ENCODE assay signal across 15 mouse cellular contexts in the genomic region with DNA sequence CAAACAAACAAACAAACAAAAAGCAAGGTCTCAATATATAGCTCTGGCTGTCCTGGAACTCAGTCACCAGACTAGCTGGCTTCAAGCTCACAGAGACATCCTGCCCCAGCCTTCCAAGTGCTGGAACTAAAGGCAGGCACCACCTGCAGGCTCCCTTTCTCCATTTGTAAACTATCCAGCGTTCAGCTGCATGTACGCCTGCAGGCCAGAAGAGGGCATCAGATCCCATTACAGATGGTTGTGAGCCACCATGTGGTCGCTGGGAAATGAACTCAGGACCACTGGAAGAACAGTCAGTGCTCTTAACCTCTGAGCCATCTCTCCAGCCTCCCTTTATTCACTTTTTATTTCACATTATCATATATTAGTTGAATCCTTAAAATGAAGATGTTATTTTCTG. TPM values are rescaled to one million over a fixed set of nuclear protein-coding genes. Genes with fewer than 3 reads are reported as not detected.
DNase-seq lines count a peak whose midpoint lies in the region; ATAC-seq and TF ChIP-seq lines count a peak whose summit lies in the region.
"Had no signal": no experiment of that assay in that cellular context is flagged by ENCODE, and none has a peak within 500 bp of the region (broad histone marks: within the 10 kb centered on the region; RNA-seq: fewer than 3 reads in every experiment).

No protein-coding gene starts in this region.

- TF ChIP-seq POLR2A in CH12.LX (IDR thresholded peaks at IDR 0.05; ENCODE audit: low read depth, low read length): no peak
- no peak for TF ChIP-seq POLR2A in embryonic fibroblast, embryonic 13.5 days (IDR thresholded peaks at IDR 0.05; ENCODE audit: low read depth, low read length)

- no peaks in the 10 kb centered on the region for H3K27me3 ChIP-seq in CH12.LX (replicated peaks)
- H3K27me3 ChIP-seq: embryonic facial prominence, embryonic 12.5 days; hindbrain, embryonic 15.5 days; limb, embryonic 15.5 days had no signal

- ATAC-seq in CD4-positive, CD25-positive, alpha-beta regulatory T cell, adult 4 months: no peak
- ATAC-seq in inflammation-experienced regulatory T-cells, adult 6 months: no peak

- H3K36me3 ChIP-seq in CH12.LX (replicated peaks in 1 of 2; ENCODE audit: control insufficient read depth in 1 of 2, insufficient read depth in 1 of 2, low read length in 1 of 2): no peaks in the 10 kb centered on the region
- H3K36me3 ChIP-seq: embryonic facial prominence, embryonic 12.5 days; hindbrain, embryonic 15.5 days; limb, embryonic 15.5 days had no signal

- no peak overlapping the region for H3K4me3 ChIP-seq in layer of hippocampus, adult 2 months
- H3K4me3 ChIP-seq in CH12.LX (replicated peaks in 1 of 3; ENCODE audit: low read depth in 2 of 3, low read length in 2 of 3, poor library complexity in 1 of 3): no peak overlapping the region
- H3K4me3 ChIP-seq in embryonic fibroblast, embryonic 13.5 days (ENCODE audit: insufficient read depth, low read length): no peak overlapping the region
- H3K4me3 ChIP-seq: embryonic facial prominence, embryonic 12.5 days; hindbrain, embryonic 15.5 days; limb, embryonic 15.5 days had no signal

- TF ChIP-seq RAD21 in CH12.LX (IDR thresholded peaks at IDR 0.05; ENCODE audit: low read depth, low read length): no peak; the same call in 1 of the 2 replicates

- TF ChIP-seq CTCF in layer of hippocampus, adult 2 months (conservative IDR thresholded peaks at IDR 0.05): peak; percentile 65
- TF ChIP-seq CTCF in CH12.LX (conservative IDR thresholded peaks at IDR 0.05 in 1 of 2, IDR thresholded peaks at IDR 0.05 in 1 of 2; ENCODE audit: low read depth in 2 of 2, low read length in 2 of 2): peak in 1 of 2 experiments; percentile 56; a peak in 2 of 4 replicates
- TF ChIP-seq CTCF in embryonic fibroblast, embryonic 13.5 days (IDR thresholded peaks at IDR 0.05; ENCODE audit: borderline replicate concordance, insufficient read depth, low read length): peak; percentile 14; the same call in 1 of the 2 replicates

- peaks cover 10 to 24% of the 10 kb centered on the region in 2 experiments; a peak in 3 of 4 replicates for H3K4me1 ChIP-seq in CH12.LX (ENCODE audit: control insufficient read depth in 1 of 2, insufficient read depth in 2 of 2)
- no peaks in the 10 kb centered on the region for H3K4me1 ChIP-seq in embryonic fibroblast, embryonic 13.5 days (ENCODE audit: control insufficient read depth, insufficient read depth, low read length)
- H3K4me1 ChIP-seq: embryonic facial prominence, embryonic 12.5 days; hindbrain, embryonic 15.5 days; limb, embryonic 15.5 days had no signal

- in situ Hi-C loops in CH12.LX (cut with MboI; ENCODE audit: low pct_ligation_motif_present, low pct_unique_long_range_greater_than_20kb, low sequenced_read_pairs): no loop called here

- TF ChIP-seq EP300 in CH12.LX (IDR thresholded peaks at IDR 0.05; ENCODE audit: low read length): no peak

- H3K9ac ChIP-seq in CH12.LX (ENCODE audit: insufficient read depth, low read depth): no peak overlapping the region
- H3K9ac ChIP-seq: embryonic facial prominence, embryonic 12.5 days; hindbrain, embryonic 15.5 days; limb, embryonic 15.5 days had no signal

- peaks cover 4% of the 10 kb centered on the region for H3K9me3 ChIP-seq in CH12.LX (replicated peaks; ENCODE audit: low read length)
- H3K9me3 ChIP-seq: embryonic facial prominence, embryonic 12.5 days; hindbrain, embryonic 15.5 days; limb, embryonic 15.5 days had no signal

- H3K79me2 ChIP-seq in CH12.LX (replicated peaks; ENCODE audit: control insufficient read depth, extremely low read depth, insufficient read depth, poor library complexity, severe bottlenecking): no peaks in the 10 kb centered on the region

- no peak overlapping the region for H3K27ac ChIP-seq in layer of hippocampus, adult 2 months
- H3K27ac ChIP-seq in CH12.LX (ENCODE audit: insufficient read depth, low read depth): no peak overlapping the region
- no peak overlapping the region for H3K27ac ChIP-seq in embryonic fibroblast, embryonic 13.5 days (ENCODE audit: insufficient read depth, low read length)
- H3K27ac ChIP-seq: embryonic facial prominence, embryonic 12.5 days; hindbrain, embryonic 15.5 days; limb, embryonic 15.5 days had no signal

- peak; percentile 6 for DNase-seq in CD4-positive, CD25-positive, alpha-beta regulatory T cell, adult 2 months (ENCODE audit: low read depth, low spot score)
- DNase-seq in layer of hippocampus, adult 2 months (ENCODE audit: low spot score in 2 of 2): no peak
- DNase-seq in layer of hippocampus, postnatal 10 days (ENCODE audit: low spot score in 2 of 2): no peak
- no peak for DNase-seq in CH12.LX (ENCODE audit: extremely low read depth)
- no peak for DNase-seq in testis, postnatal 10 days (ENCODE audit: low spot score)
- DNase-seq: cerebellum, adult 11 months; layer of hippocampus, adult 9-11 months; right cerebral cortex, postnatal 14 days had no signal

- H3K4me2 ChIP-seq in CH12.LX (ENCODE audit: insufficient read depth, low read depth, poor library complexity, severe bottlenecking): no peak overlapping the region
- H3K4me2 ChIP-seq: embryonic facial prominence, embryonic 12.5 days; heart, embryonic 11.5 days; hindbrain, embryonic 15.5 days; limb, embryonic 15.5 days had no signal

- dilution Hi-C loops in CH12.LX (cut with MboI; ENCODE audit: extremely low pct_ligation_motif_present, extremely low pct_unique_long_range_greater_than_20kb, low sequenced_read_pairs): no loop called here

TF ChIP-seq in CH12.LX, 34 proteins besides CTCF, POLR2A, EP300 and RAD21:
- TF ChIP-seq SMC3 (IDR thresholded peaks at IDR 0.05; ENCODE audit: low read depth, low read length) (peak; percentile 17; the same call in 1 of the 2 replicates), TCF12 (IDR thresholded peaks at IDR 0.05; ENCODE audit: low read depth, low read length) (no peak)

RNA-seq across cellular contexts. Expression of gene Ttll11, which starts 48.1 kb away (rescaled TPM):
- polyA plus RNA-seq in CD4-positive, CD25-positive, alpha-beta regulatory T cell, adult 4 months (2017; shearing (Covaris generic)): not detected
- 10 to 100 TPM; 33.9 to 38.8 TPM for total RNA-seq in layer of hippocampus, adult 2 months (2021)
- total RNA-seq in layer of hippocampus, postnatal 10 days (2021): 10 to 100 TPM; 14.5 to 15.2 TPM
- 0.04 and 0.21 TPM in 2 replicates for total RNA-seq in CH12.LX (2012; rRNA removed)
- 0.11 TPM in 1 of 2 replicates, not detected in the other for total RNA-seq in CH12.LX (2014; rRNA removed)
- polyA plus RNA-seq in CH12.LX (2012; ENCODE audit: insufficient read length, low read depth): 0.31 TPM in 1 of 2 replicates, not detected in the other
- polyA plus RNA-seq in embryonic fibroblast, embryonic 13.5 days (2011; ENCODE audit: insufficient read length, low read depth, missing spikeins): 4.6 and 4.9 TPM in 2 replicates
- not detected for polyA plus RNA-seq in inflammation-experienced regulatory T-cells, adult 6 months (2017; shearing (Covaris generic))
